Mouse (Mus musculus) heart, embryonic 14.5 days (tissue): ENCODE results near the gene Scn4a. TPM values are rescaled to one million over a fixed set of nuclear protein-coding genes. Genes with fewer than 3 reads are reported as not detected.

ENCODE experiments used
- ATAC-seq: fragments of 200-750 bp; cut with Nextera tagmentation; 2 replicates; pipeline ENCODE4 v1.8.0; 2017; ENCODE audit warnings: low read depth, moderate TSS enrichment; ENCODE audit not compliant: insufficient number of reproducible peaks, insufficient read depth, low FRiP score
- H3K27ac ChIP-seq, 2 experiments: fragments of 200-500 bp in 1 of 2; fragments of 300-500 bp in 1 of 2; sonication (generic) in 1 of 2; replicated peaks in 1 of 2; 2 replicates each; pipeline ENCODE4 v1.5.1; 2012 to 2014; ENCODE audit warnings: low read depth in 2 of 2, low read length in 2 of 2, control low read depth in 1 of 2, mild to moderate bottlenecking in 1 of 2, mixed read lengths in 1 of 2; ENCODE audit not compliant: control insufficient read depth in 1 of 2, insufficient read depth in 1 of 2
- H3K27me3 ChIP-seq: fragments of 300-500 bp; sonication (generic); 2 replicates; pipeline ENCODE4 v1.6.1; 2014; ENCODE audit warnings: mild to moderate bottlenecking, low read length, control low read depth; ENCODE audit not compliant: control insufficient read depth, insufficient read depth
- H3K36me3 ChIP-seq: fragments of 300-500 bp; sonication (generic); 2 replicates; pipeline ENCODE4 v1.6.1; 2014; ENCODE audit warnings: mild to moderate bottlenecking, control low read depth, low read length, mixed read lengths; ENCODE audit not compliant: control insufficient read depth, insufficient read depth
- H3K4me1 ChIP-seq, 2 experiments: fragments of 200-500 bp in 1 of 2; fragments of 300-500 bp in 1 of 2; sonication (generic) in 1 of 2; 2 replicates each; pipeline ENCODE4 v1.6.1; 2012 to 2014; ENCODE audit warnings: low read length in 2 of 2, control low read depth in 1 of 2, mixed read lengths in 1 of 2; ENCODE audit not compliant: control insufficient read depth in 2 of 2, insufficient read depth in 2 of 2
- H3K4me2 ChIP-seq: fragments of 300-500 bp; sonication (generic); 2 replicates; pipeline ENCODE4 v1.6.1; 2014; ENCODE audit warnings: mild to moderate bottlenecking, low read length
- H3K4me3 ChIP-seq, 2 experiments: fragments of 200-500 bp in 1 of 2; fragments of 300-500 bp in 1 of 2; sonication (generic) in 1 of 2; 2 replicates each; pipeline ENCODE4 v1.5.1; 2012 to 2014; ENCODE audit warnings: low read length in 2 of 2, mild to moderate bottlenecking in 2 of 2, control low read depth in 1 of 2, low read depth in 1 of 2, moderate library complexity in 1 of 2; ENCODE audit not compliant: control insufficient read depth in 1 of 2, insufficient read depth in 1 of 2
- H3K9ac ChIP-seq: fragments of 300-500 bp; sonication (generic); 2 replicates; pipeline ENCODE4 v1.6.1; 2014; ENCODE audit warnings: mild to moderate bottlenecking, low read length
- H3K9me3 ChIP-seq: fragments of 300-500 bp; sonication (generic); 2 replicates; pipeline ENCODE4 v1.6.1; 2016; ENCODE audit warnings: low read length, control low read depth; ENCODE audit not compliant: control insufficient read depth
- WGBS: fragments of 180-500 bp; shearing (Covaris S2); extraction: QIAGEN DNeasy Blood & Tissue Kit; methylation state at CpG from one replicate; pipeline ENCODE4 v1.1.7; 2014; 5-methylcytosine and 5-hydroxymethylcytosine counted together
- polyA plus RNA-seq: library from polyadenylated mRNA; unstranded; fragments of >200 nt; fragmentation: Nextera tagmentation; extraction: Ambion mirVana; gene quantifications from 2 replicates; pipeline ENCODE4 v1.2.1, GENCODE M21; 2014

The Scn4a gene
- polyA plus RNA-seq, 1 experiment from 2014 or later: 0.07 TPM

DNA sequence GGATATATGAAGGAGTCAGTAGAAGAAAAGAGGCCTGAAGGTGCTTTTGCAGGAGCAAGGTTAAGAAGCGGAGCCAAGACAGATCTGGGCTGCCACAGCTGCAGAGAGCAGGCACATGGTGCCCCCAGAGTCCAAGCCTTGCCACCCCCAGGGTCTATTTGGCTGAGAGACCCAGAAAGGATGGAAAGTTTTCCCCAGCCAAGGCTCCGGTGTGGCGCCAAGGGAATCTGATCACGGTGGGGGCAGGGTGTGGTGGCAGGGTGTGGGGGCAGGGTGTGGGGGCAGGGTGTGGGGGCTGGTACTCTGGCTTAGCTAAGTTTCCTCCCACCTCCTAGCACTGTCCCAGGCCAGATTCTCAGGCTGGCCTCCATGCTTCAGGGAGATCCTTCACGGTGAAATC is 24.6 kb downstream of the Scn4a start:
- 0 out of 4 replicates have a peak overlapping the region, but pooled peaks of 1 of the 2 experiments have one; percentile 38 for H3K27ac ChIP-seq
- no peak for ATAC-seq
- H3K9me3 ChIP-seq: no peaks in the 10 kb centered on the region
- H3K4me2 ChIP-seq: no peak overlapping the region
- H3K9ac ChIP-seq: no peak overlapping the region; the same call in 1 of the 2 replicates
- no peak overlapping the region for H3K4me3 ChIP-seq
- WGBS: 29% methylated on average over 5 of the region's 5 CpGs
- no peaks in the 10 kb centered on the region for H3K36me3 ChIP-seq
- H3K4me1 ChIP-seq: peaks cover 26 to 30% of the 10 kb centered on the region in 2 experiments
- no peaks in the 10 kb centered on the region for H3K27me3 ChIP-seq

GRCm38 (mm10) chr11:106326475-106326874 is 26.6 kb downstream of the Scn4a start:
- no peak overlapping the region for H3K4me2 ChIP-seq
- no peaks in the 10 kb centered on the region for H3K9me3 ChIP-seq
- no peak for ATAC-seq
- peaks cover 17 to 18% of the 10 kb centered on the region in 2 experiments for H3K4me1 ChIP-seq
- WGBS: 66% methylated on average over 8 of the region's 8 CpGs
- H3K9ac ChIP-seq: no peak overlapping the region
- H3K27me3 ChIP-seq: no peaks in the 10 kb centered on the region
- no peaks in the 10 kb centered on the region for H3K36me3 ChIP-seq
- no peak overlapping the region for H3K4me3 ChIP-seq
- no peak overlapping the region for H3K27ac ChIP-seq

DNA sequence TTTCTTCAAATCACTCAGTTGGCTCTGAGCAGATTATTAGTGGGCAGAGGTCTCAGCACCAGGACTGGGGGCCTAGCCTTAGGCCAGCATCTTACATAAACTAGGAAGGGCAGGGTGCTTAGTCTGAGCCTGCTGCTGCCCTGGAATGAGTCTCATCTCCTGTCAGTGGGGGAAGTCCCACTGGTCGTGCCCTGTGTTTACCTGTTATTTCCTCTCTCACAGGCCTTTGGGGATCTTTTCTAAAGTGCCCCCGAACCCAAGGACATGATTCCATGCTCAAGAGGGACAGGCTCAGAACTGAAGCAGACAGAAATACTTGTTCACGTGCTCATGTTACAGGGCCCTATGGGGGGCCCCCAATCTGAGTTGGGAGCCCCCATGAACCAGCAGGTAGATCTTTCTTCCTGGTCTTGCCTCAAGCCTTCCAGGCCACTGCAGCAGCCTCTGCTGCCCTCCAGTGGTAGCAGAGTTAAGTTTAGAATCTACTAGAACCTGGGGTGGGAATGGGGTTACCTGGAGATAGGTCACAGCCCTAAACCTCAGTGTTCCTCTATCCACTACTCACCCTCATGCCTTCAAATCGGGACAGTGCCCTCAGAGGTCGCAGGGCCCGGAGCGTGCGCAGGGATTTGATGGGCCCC is 27.4 kb downstream of the Scn4a start:
- H3K27ac ChIP-seq: no peak overlapping the region
- WGBS: 53% methylated on average over 8 of the region's 8 CpGs
- H3K9me3 ChIP-seq: no peaks in the 10 kb centered on the region
- no peak for ATAC-seq
- no peak overlapping the region for H3K4me3 ChIP-seq
- H3K9ac ChIP-seq: no peak overlapping the region
- H3K4me2 ChIP-seq: no peak overlapping the region
- H3K4me1 ChIP-seq: peaks cover 17 to 18% of the 10 kb centered on the region in 2 experiments
- H3K27me3 ChIP-seq: no peaks in the 10 kb centered on the region
- H3K36me3 ChIP-seq: no peaks in the 10 kb centered on the region

DNA sequence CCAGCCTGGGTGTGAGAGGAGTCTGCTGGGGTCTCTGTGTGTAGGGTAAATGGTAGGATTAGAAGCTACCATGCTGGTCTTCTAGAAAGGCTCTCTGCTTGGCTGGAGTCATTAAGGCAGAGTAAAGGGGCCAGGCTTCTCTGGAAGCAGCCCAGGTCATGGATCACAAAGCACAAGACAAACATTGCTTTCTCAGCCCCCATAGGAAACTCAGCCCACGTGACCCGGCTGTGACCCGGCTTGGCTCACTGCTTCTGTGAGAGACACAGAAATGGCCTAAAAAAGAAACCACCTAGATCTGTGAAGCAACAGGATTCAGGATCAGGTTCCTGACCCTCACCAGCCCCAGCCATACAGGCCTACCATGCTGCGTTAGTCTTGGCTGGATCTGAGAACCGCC is 28.2 kb downstream of the Scn4a start:
- Histone ChIP-seq H3K9ac (no peak overlapping the region), H3K27ac (no peak overlapping the region)
- 83% methylated on average over 5 of the region's 5 CpGs for WGBS

DNA sequence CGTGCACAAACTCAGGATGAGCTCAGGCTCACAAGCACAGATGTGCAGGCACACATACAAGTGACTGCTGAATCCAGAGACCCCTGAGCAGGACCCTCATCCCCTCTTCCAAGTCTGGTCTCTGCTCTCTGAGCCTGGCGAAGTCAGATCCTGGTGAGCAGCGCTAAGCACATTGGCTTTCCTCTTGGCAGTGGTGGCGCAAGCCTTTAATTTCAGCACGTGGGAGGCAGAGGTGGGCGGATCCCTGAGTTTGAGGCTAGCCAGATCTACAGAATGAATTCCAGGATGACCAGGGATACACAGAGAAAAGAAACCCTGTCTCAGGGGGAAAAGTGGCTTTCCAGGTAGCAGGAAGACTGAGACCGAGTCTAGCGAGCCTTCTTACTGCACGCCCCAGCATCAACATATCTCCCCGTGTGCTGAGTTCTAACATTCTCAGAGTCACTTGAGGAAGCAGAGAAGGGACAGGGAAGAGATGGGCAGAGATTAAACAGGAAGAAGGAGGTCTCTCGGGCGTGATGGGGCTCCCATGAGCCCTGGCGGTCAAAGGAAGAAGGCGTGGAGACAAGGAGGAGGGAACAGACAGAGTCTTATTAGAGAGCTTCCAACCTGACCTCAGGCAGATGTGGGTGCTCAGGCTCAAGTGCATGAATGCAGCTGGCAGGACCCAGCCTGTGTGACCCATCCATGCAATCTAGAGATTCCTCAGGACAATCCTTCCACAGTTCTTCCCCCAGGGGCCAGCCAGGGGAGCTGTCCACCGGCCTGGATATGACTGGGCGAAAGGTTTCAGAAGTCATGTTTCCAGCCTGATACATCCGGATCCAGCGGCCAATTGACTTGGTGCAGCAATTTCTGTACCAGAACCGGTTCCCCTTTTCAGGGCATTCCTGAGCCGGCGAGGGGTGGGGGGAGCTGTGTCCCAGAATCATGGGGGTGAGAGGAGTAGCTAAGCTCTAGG is 34.4 kb downstream of the Scn4a start:
- H3K27ac ChIP-seq: no peak overlapping the region
- 64% methylated on average over 21 of the region's 21 CpGs for WGBS

More for the DNA sequence above, 28.2 kb downstream of the Scn4a start:
- Histone ChIP-seq H3K4me3 (no peak overlapping the region), H3K4me2 (no peak overlapping the region), H3K36me3 (no peaks in the 10 kb centered on the region), H3K27me3 (no peaks in the 10 kb centered on the region), H3K4me1 (peaks cover 16 to 18% of the 10 kb centered on the region in 2 experiments), H3K9me3 (no peaks in the 10 kb centered on the region)
- no peak for ATAC-seq

GRCm38 (mm10) chr11:106317801-106318200 is 35.3 kb downstream of the Scn4a start:
- Histone ChIP-seq H3K4me2 (no peak overlapping the region), H3K4me1 (peaks cover 0 to 2% of the 10 kb centered on the region in 2 experiments; a peak in 1 of 4 replicates), H3K36me3 (no peaks in the 10 kb centered on the region), H3K9me3 (no peaks in the 10 kb centered on the region), H3K4me3 (no peak overlapping the region), H3K27me3 (no peaks in the 10 kb centered on the region), H3K27ac (no peak overlapping the region), H3K9ac (no peak overlapping the region)
- no peak for ATAC-seq
- 75% methylated on average over 7 of the region's 7 CpGs for WGBS

More for the DNA sequence above, 34.4 kb downstream of the Scn4a start:
- H3K9me3 ChIP-seq: no peaks in the 10 kb centered on the region
- no peak overlapping the region for H3K4me3 ChIP-seq
- no peaks in the 10 kb centered on the region for H3K27me3 ChIP-seq
- no peak overlapping the region for H3K9ac ChIP-seq
- ATAC-seq: no peak
- no peaks in the 10 kb centered on the region for H3K36me3 ChIP-seq
- H3K4me2 ChIP-seq: no peak overlapping the region
- H3K4me1 ChIP-seq: peaks cover 0 to 2% of the 10 kb centered on the region in 2 experiments; a peak in 1 of 4 replicates

- H3K9ac ChIP-seq: no peak overlapping the region
- H3K9me3 ChIP-seq: no peaks in the 10 kb centered on the region
- no peak overlapping the region for H3K4me3 ChIP-seq
- WGBS: 74% methylated on average over 1 of the region's 1 CpGs
- no peak for ATAC-seq
- no peaks in the 10 kb centered on the region for H3K27me3 ChIP-seq
- no peaks in the 10 kb centered on the region for H3K36me3 ChIP-seq
- H3K4me1 ChIP-seq: peaks cover 0 to 2% of the 10 kb centered on the region in 2 experiments; a peak in 1 of 4 replicates
- H3K27ac ChIP-seq: no peak overlapping the region
- no peak overlapping the region for H3K4me2 ChIP-seq
Measured at GRCm38 (mm10) chr11:106316416-106316815, 36.7 kb downstream of the Scn4a start.
